Mouse (Mus musculus): ENCODE results near the gene Psmb4. TPM values are rescaled to one million over a fixed set of nuclear protein-coding genes. Genes with fewer than 3 reads are reported as not detected.

The Psmb4 gene
- polyA plus RNA-seq, 1 experiment: 307 TPM

- Histone ChIP-seq H3K27ac (ENCODE audit: insufficient read depth, low read depth, low read length) (no peak overlapping the region), H3K27me3 (replicated peaks; ENCODE audit: control insufficient read depth, insufficient read depth, low read length) (no peaks in the 10 kb centered on the region), H3K4me3 (ENCODE audit: insufficient read depth, low read depth, low read length) (no peak overlapping the region), H3K4me1 (ENCODE audit: control insufficient read depth, insufficient read depth, low read length) (peaks cover 26% of the 10 kb centered on the region; the same call in 1 of the 2 replicates), H3K36me3 (ENCODE audit: control insufficient read depth, insufficient read depth, low read length) (no peaks in the 10 kb centered on the region)
- WGBS: 53% methylated on average over 3 of the region's 3 CpGs
- peak; percentile 56 for DNase-seq
- TF ChIP-seq POLR2A (IDR thresholded peaks at IDR 0.05; ENCODE audit: low read depth, low read length): no peak
- TF ChIP-seq CTCF (conservative IDR thresholded peaks at IDR 0.05; ENCODE audit: insufficient read depth, insufficient read length, low read depth, low read length): no peak
These were observed 51.4 kb downstream of the Psmb4 start for GRCm38 (mm10) chr3:94835396-94835795.

Other genes with a start within 250 kb of the Psmb4 start
- gene Gm10972, start 243.8 kb downstream of the Psmb4 start, polyA plus RNA-seq (2012; rRNA removed): not detected in 2 replicates
- 15.3 and 15.9 TPM in 2 replicates for gene Tuft1, start 228.1 kb downstream of the Psmb4 start, polyA plus RNA-seq (2012; rRNA removed)
- 22.6 and 26.7 TPM in 2 replicates for gene Selenbp2, start 193.4 kb downstream of the Psmb4 start, polyA plus RNA-seq (2012; rRNA removed)
- 6.0 and 6.8 TPM in 2 replicates for gene Cgn, start 100.5 kb downstream of the Psmb4 start, polyA plus RNA-seq (2012; rRNA removed)
- gene Pogz, start 49.4 kb downstream of the Psmb4 start, polyA plus RNA-seq (2012; rRNA removed): 19.7 and 21.0 TPM in 2 replicates
- gene Selenbp1, start 46.1 kb upstream of the Psmb4 start, polyA plus RNA-seq (2012; rRNA removed): 785 and 803 TPM in 2 replicates
- 10.3 and 12.8 TPM in 2 replicates for gene Rfx5, start 67.1 kb upstream of the Psmb4 start, polyA plus RNA-seq (2012; rRNA removed)
- 35.9 and 41.7 TPM in 2 replicates for gene Pi4kb, start 87.8 kb upstream of the Psmb4 start, polyA plus RNA-seq (2012; rRNA removed)
- gene Zfp687, start 128.5 kb upstream of the Psmb4 start, polyA plus RNA-seq (2012; rRNA removed): 16.3 and 18.5 TPM in 2 replicates
- gene Psmd4, start 155.7 kb upstream of the Psmb4 start, polyA plus RNA-seq (2012; rRNA removed): 136 TPM in 2 replicates
- gene Pip5k1a, start 220.0 kb upstream of the Psmb4 start, polyA plus RNA-seq (2012; rRNA removed): 13.5 and 15.3 TPM in 2 replicates
- 45.6 and 47.1 TPM in 2 replicates for gene Vps72, start 224.1 kb upstream of the Psmb4 start, polyA plus RNA-seq (2012; rRNA removed)
- 0.19 and 3.1 TPM in 2 replicates for gene Tmod4, start 237.5 kb upstream of the Psmb4 start, polyA plus RNA-seq (2012; rRNA removed)
- 46.7 and 50.8 TPM in 2 replicates for gene Scnm1, start 247.1 kb upstream of the Psmb4 start, polyA plus RNA-seq (2012; rRNA removed)
- 10.2 and 11.3 TPM in 2 replicates for gene Lysmd1, start 247.1 kb upstream of the Psmb4 start, polyA plus RNA-seq (2012; rRNA removed)